Mouse (Mus musculus) lung, postnatal 10 days (tissue): Measurements from ENCODE around the gene Mapk7.

ENCODE experiments used
- DNase-seq: peaks from one replicate; pipeline ENCODE4 v3.0.0; 2021

The Mapk7 gene

GRCm38 (mm10) chr11:61494129-61494997, at the start of gene Mapk7:
Gene Mapk7, minus strand, starts transcription at chr11:61494406.
- peak; percentile 99 for DNase-seq

- no peak for DNase-seq
These were observed 46.9 kb upstream of the Mapk7 start for GRCm38 (mm10) chr11:61541106-61541505.

- no peak for DNase-seq
These were observed 46.4 kb upstream of the Mapk7 start for GRCm38 (mm10) chr11:61540642-61541041.

- DNase-seq, result no peak
These were observed 43.2 kb upstream of the Mapk7 start for GRCm38 (mm10) chr11:61537362-61537761.

- peak; percentile 18 for DNase-seq
These were observed 42.7 kb upstream of the Mapk7 start for GRCm38 (mm10) chr11:61536952-61537351.

- DNase-seq, result peak; percentile 32
These were observed 41.3 kb upstream of the Mapk7 start for GRCm38 (mm10) chr11:61535530-61535929.

- DNase-seq, result peak; percentile 71
These were observed 39.4 kb upstream of the Mapk7 start for GRCm38 (mm10) chr11:61533571-61533970.

- DNase-seq, result peak; percentile 20
These were observed 38.6 kb upstream of the Mapk7 start for GRCm38 (mm10) chr11:61532820-61533219.

GRCm38 (mm10) chr11:61529268-61529713, 35.1 kb upstream of the Mapk7 start:
- DNase-seq, result peak; percentile 60

GRCm38 (mm10) chr11:61526872-61527271, 32.7 kb upstream of the Mapk7 start:
- DNase-seq, result peak; percentile 33

- no peak for DNase-seq
These were observed 25.4 kb upstream of the Mapk7 start for GRCm38 (mm10) chr11:61519484-61520107.

GRCm38 (mm10) chr11:61518871-61519270, 24.7 kb upstream of the Mapk7 start:
- DNase-seq, result no peak

- DNase-seq, result no peak
These were observed 23.8 kb upstream of the Mapk7 start for GRCm38 (mm10) chr11:61517971-61518370.

- peak; percentile 75 for DNase-seq
These were observed 20.7 kb upstream of the Mapk7 start for GRCm38 (mm10) chr11:61514953-61515352.

GRCm38 (mm10) chr11:61504713-61505257, 10.6 kb upstream of the Mapk7 start, which contains the start of gene B9d1:
Gene B9d1, plus strand, starts transcription at chr11:61505144.
- peak; percentile 97 for DNase-seq

GRCm38 (mm10) chr11:61503933-61504332, 9.7 kb upstream of the Mapk7 start:
- no peak for DNase-seq

- peak; percentile 57 for DNase-seq
These were observed 4.7 kb upstream of the Mapk7 start for GRCm38 (mm10) chr11:61498736-61499504.

- no peak for DNase-seq
These were observed 3.3 kb upstream of the Mapk7 start for GRCm38 (mm10) chr11:61497490-61497889.

- DNase-seq, result no peak
These were observed 1.3 kb upstream of the Mapk7 start for GRCm38 (mm10) chr11:61495528-61495927.

GRCm38 (mm10) chr11:61493525-61494128, 579 bp downstream of the Mapk7 start:
- DNase-seq, result no peak

- DNase-seq, result no peak
These were observed 1.3 kb downstream of the Mapk7 start for GRCm38 (mm10) chr11:61492749-61493401.
